Mouse (Mus musculus) limb, embryonic 13.5 days (tissue): ENCODE measurements around the gene Slc9a3r1. TPM values are rescaled to one million over a fixed set of nuclear protein-coding genes. Genes with fewer than 3 reads are reported as not detected.

Experiments used
- ATAC-seq: fragments of 200-750 bp; cut with Nextera tagmentation; 2 replicates; pipeline ENCODE4 v1.8.0; 2017; ENCODE audit warnings: low read depth, moderate number of reproducible peaks, moderate TSS enrichment; ENCODE audit not compliant: low FRiP score
- H3K27ac ChIP-seq: fragments of 300-500 bp; sonication (generic); 2 replicates; pipeline ENCODE4 v1.5.1; 2015; ENCODE audit warnings: inconsistent platforms, mild to moderate bottlenecking, moderate library complexity
- H3K27me3 ChIP-seq: fragments of 300-500 bp; sonication (generic); 2 replicates; pipeline ENCODE4 v1.6.1; 2015; ENCODE audit warnings: mild to moderate bottlenecking, inconsistent platforms
- H3K36me3 ChIP-seq: fragments of 300-500 bp; sonication (generic); 2 replicates; pipeline ENCODE4 v1.6.1; 2015; ENCODE audit warnings: inconsistent platforms, mild to moderate bottlenecking, moderate library complexity
- H3K4me1 ChIP-seq: fragments of 300-500 bp; sonication (generic); 2 replicates; pipeline ENCODE4 v1.6.1; 2015; ENCODE audit warnings: inconsistent platforms
- H3K4me2 ChIP-seq: fragments of 300-500 bp; sonication (generic); replicated peaks from 2 replicates; pipeline ENCODE4 v1.6.1; 2015; ENCODE audit warnings: inconsistent platforms, mild to moderate bottlenecking, moderate library complexity
- H3K4me3 ChIP-seq: fragments of 300-500 bp; sonication (generic); 2 replicates; pipeline ENCODE4 v1.5.1; 2015; ENCODE audit warnings: moderate library complexity, mild to moderate bottlenecking, inconsistent platforms
- H3K9ac ChIP-seq: fragments of 300-500 bp; sonication (generic); 2 replicates; pipeline ENCODE4 v1.6.1; 2015; ENCODE audit warnings: mild to moderate bottlenecking, inconsistent platforms
- H3K9me3 ChIP-seq: fragments of 300-500 bp; sonication (generic); 2 replicates; pipeline ENCODE4 v1.6.1; 2016; ENCODE audit warnings: inconsistent platforms
- WGBS: fragments of 180-500 bp; shearing (Covaris S2); methylation state at CpG from one replicate; pipeline ENCODE4 v1.1.7; 2015; 5-methylcytosine and 5-hydroxymethylcytosine counted together
- polyA plus RNA-seq: library from polyadenylated mRNA; unstranded; fragments of >200 nt; fragmentation: Nextera tagmentation; extraction: Ambion mirVana; gene quantifications from 2 replicates; pipeline ENCODE4 v1.2.1, GENCODE M21; 2015

Gene Slc9a3r1
- polyA plus RNA-seq, 1 experiment from 2014 or later, result 23.4 TPM

GRCm38 (mm10) chr11:115200520-115200919, 37.4 kb downstream of the Slc9a3r1 start:
- no peak overlapping the region for H3K4me2 ChIP-seq
- H3K9ac ChIP-seq, result no peak overlapping the region
- WGBS, result 89% methylated on average over 4 of the region's 4 CpGs
- no peak for ATAC-seq
- no peak overlapping the region for H3K27ac ChIP-seq
- H3K9me3 ChIP-seq, result no peaks in the 10 kb centered on the region
- peaks cover 46% of the 10 kb centered on the region for H3K36me3 ChIP-seq
- no peaks in the 10 kb centered on the region for H3K27me3 ChIP-seq
- no peak overlapping the region for H3K4me3 ChIP-seq
- no peaks in the 10 kb centered on the region for H3K4me1 ChIP-seq

- Histone ChIP-seq H3K27ac (no peak overlapping the region), H3K4me3 (no peak overlapping the region), H3K9me3 (no peaks in the 10 kb centered on the region), H3K36me3 (peaks cover 58% of the 10 kb centered on the region), H3K4me2 (no peak overlapping the region), H3K27me3 (peaks cover 6% of the 10 kb centered on the region), H3K9ac (no peak overlapping the region), H3K4me1 (no peaks in the 10 kb centered on the region)
- 11% methylated on average over 12 of the region's 12 CpGs for WGBS
- peak; percentile 72 for ATAC-seq
Observed at GRCm38 (mm10) chr11:115202316-115202715, 39.2 kb downstream of the Slc9a3r1 start.

GRCm38 (mm10) chr11:115202756-115203155, 39.6 kb downstream of the Slc9a3r1 start:
- H3K36me3 ChIP-seq, result peaks cover 54% of the 10 kb centered on the region
- H3K4me3 ChIP-seq, result no peak overlapping the region
- ATAC-seq, result no peak
- WGBS, result 91% methylated on average over 9 of the region's 9 CpGs
- H3K9me3 ChIP-seq, result no peaks in the 10 kb centered on the region
- H3K4me2 ChIP-seq, result no peak overlapping the region
- no peak overlapping the region for H3K9ac ChIP-seq
- peaks cover 6% of the 10 kb centered on the region for H3K27me3 ChIP-seq
- no peak overlapping the region for H3K27ac ChIP-seq
- H3K4me1 ChIP-seq, result no peaks in the 10 kb centered on the region

GRCm38 (mm10) chr11:115208126-115208525, 45.0 kb downstream of the Slc9a3r1 start:
- Histone ChIP-seq H3K4me3 (no peak overlapping the region), H3K4me2 (no peak overlapping the region), H3K9ac (no peak overlapping the region), H3K4me1 (no peaks in the 10 kb centered on the region; the same call in 1 of the 2 replicates), H3K27ac (no peak overlapping the region), H3K27me3 (peaks cover 6% of the 10 kb centered on the region), H3K36me3 (peaks cover 48% of the 10 kb centered on the region), H3K9me3 (no peaks in the 10 kb centered on the region)
- 73% methylated on average over 12 of the region's 12 CpGs for WGBS
- no peak for ATAC-seq

DNA sequence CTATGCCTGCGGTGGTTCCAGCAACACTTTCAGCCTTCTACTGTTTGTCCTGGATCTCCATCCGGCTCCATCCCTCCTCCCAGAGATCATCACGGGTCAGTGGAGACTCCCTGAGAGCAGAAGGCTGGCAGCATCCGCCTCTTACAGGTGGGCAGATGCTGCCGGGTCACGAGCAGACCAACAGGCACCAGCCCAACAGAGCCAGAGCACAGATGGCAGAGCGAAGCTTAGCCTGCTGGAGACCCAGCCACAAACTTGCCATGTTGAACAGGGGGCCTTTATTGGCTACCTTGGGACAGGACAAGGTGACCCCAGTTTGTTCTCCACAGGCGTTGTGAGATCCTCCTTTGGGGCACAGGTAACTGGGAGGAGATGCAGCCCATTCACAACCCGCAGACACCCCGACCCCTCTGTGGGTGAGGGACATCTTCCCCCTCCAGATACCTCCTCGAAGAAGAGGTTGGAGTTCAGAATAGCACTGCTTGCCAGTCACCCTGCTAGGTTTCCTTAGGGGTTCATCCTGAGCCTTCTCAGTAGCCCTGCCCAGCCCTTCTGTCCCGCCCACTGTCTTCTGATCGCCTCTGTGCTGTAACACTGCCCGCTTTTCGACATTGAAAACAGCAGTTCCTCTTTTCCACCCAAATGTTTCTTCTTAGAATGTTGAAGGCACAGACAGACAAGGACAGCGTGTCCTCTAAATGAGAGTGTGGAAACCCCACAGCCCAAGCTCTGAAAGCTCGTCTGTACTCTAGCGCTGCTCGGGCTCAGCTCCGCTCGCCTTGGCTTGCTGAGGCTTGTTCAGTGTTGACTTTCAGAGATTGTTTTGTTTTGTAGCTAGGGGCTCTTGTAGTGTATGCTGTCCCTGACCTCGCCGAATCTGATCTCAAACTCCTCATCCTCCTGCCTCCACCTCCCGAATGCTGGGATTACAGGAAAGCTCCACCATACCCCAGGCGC, 45.9 kb downstream of the Slc9a3r1 start:
- Histone ChIP-seq H3K9me3 (no peaks in the 10 kb centered on the region), H3K4me3 (no peak overlapping the region), H3K36me3 (peaks cover 48% of the 10 kb centered on the region), H3K27me3 (peaks cover 6% of the 10 kb centered on the region), H3K4me1 (no peaks in the 10 kb centered on the region; the same call in 1 of the 2 replicates), H3K9ac (no peak overlapping the region; the same call in 1 of the 2 replicates), H3K27ac (no peak overlapping the region), H3K4me2 (no peak overlapping the region)
- no peak for ATAC-seq
- 81% methylated on average over 25 of the region's 25 CpGs for WGBS

- Histone ChIP-seq H3K36me3 (peaks cover 43% of the 10 kb centered on the region), H3K9me3 (no peaks in the 10 kb centered on the region), H3K9ac (peak overlapping the region; percentile 48; the same call in 1 of the 2 replicates), H3K4me2 (no peak overlapping the region), H3K27ac (no peak overlapping the region), H3K27me3 (peaks cover 6% of the 10 kb centered on the region), H3K4me1 (no peaks in the 10 kb centered on the region; the same call in 1 of the 2 replicates), H3K4me3 (no peak overlapping the region)
- no peak for ATAC-seq
- 80% methylated on average over 7 of the region's 7 CpGs for WGBS
Observed at GRCm38 (mm10) chr11:115209958-115210357, 46.8 kb downstream of the Slc9a3r1 start.

GRCm38 (mm10) chr11:115212116-115212515, 49.0 kb downstream of the Slc9a3r1 start:
- H3K4me3 ChIP-seq, result no peak overlapping the region
- peaks cover 1% of the 10 kb centered on the region for H3K4me1 ChIP-seq
- no peaks in the 10 kb centered on the region for H3K27me3 ChIP-seq
- H3K36me3 ChIP-seq, result peaks cover 24% of the 10 kb centered on the region
- WGBS, result 55% methylated on average over 13 of the region's 13 CpGs
- H3K9ac ChIP-seq, result no peak overlapping the region
- ATAC-seq, result no peak
- no peak overlapping the region for H3K4me2 ChIP-seq
- H3K9me3 ChIP-seq, result no peaks in the 10 kb centered on the region
- H3K27ac ChIP-seq, result no peak overlapping the region

- 0 out of 2 replicates have a peak, but pooled peaks have one; percentile 11 for ATAC-seq
- 16% methylated on average over 5 of the region's 5 CpGs for WGBS
- peaks cover 3% of the 10 kb centered on the region; the same call in 1 of the 2 replicates for H3K36me3 ChIP-seq
- no peak overlapping the region for H3K4me2 ChIP-seq
- peaks cover 12% of the 10 kb centered on the region for H3K4me1 ChIP-seq
- no peak overlapping the region for H3K4me3 ChIP-seq
- no peaks in the 10 kb centered on the region for H3K9me3 ChIP-seq
- no peak overlapping the region for H3K9ac ChIP-seq
- no peak overlapping the region for H3K27ac ChIP-seq
- H3K27me3 ChIP-seq, result peaks cover 11% of the 10 kb centered on the region; the same call in 1 of the 2 replicates
Observed at GRCm38 (mm10) chr11:115215123-115215522, 52.0 kb downstream of the Slc9a3r1 start.

- H3K27me3 ChIP-seq, result peaks cover 19% of the 10 kb centered on the region
- H3K9ac ChIP-seq, result no peak overlapping the region
- H3K4me1 ChIP-seq, result peaks cover 25% of the 10 kb centered on the region
- no peak for ATAC-seq
- H3K9me3 ChIP-seq, result no peaks in the 10 kb centered on the region
- no peak overlapping the region for H3K4me3 ChIP-seq
- no peak overlapping the region for H3K4me2 ChIP-seq
- H3K27ac ChIP-seq, result no peak overlapping the region; the same call in 1 of the 2 replicates
- WGBS, result 55% methylated on average over 18 of the region's 18 CpGs
- H3K36me3 ChIP-seq, result peaks cover 2% of the 10 kb centered on the region; the same call in 1 of the 2 replicates
Observed at GRCm38 (mm10) chr11:115217439-115218410, 54.6 kb downstream of the Slc9a3r1 start.

DNA sequence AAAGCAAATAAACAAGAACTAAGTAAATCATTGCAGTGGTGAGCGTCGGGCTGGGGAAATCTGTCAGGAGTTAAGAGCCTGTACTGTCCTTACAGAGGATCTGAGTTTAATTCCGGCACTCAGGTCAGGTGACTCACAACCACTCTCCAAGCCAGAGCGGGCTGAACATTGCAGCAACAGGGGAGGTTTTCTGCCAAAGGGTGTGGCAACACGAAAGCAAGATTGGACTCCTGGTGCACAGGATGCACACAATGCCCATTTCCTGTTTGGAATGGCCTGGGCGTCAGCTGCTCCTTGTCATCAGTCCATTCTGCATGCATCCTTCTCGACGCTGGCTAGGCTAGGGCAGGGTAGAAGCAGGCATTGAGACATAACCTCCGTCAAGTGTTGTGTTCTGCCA, 56.1 kb downstream of the Slc9a3r1 start:
- Histone ChIP-seq H3K4me2 (no peak overlapping the region), H3K4me1 (peaks cover 37% of the 10 kb centered on the region), H3K27me3 (peaks cover 33% of the 10 kb centered on the region), H3K27ac (no peak overlapping the region), H3K4me3 (no peak overlapping the region), H3K9me3 (no peaks in the 10 kb centered on the region), H3K36me3 (peaks cover 2% of the 10 kb centered on the region; the same call in 1 of the 2 replicates), H3K9ac (no peak overlapping the region)
- ATAC-seq, result no peak
- WGBS, result 57% methylated on average over 9 of the region's 9 CpGs

GRCm38 (mm10) chr11:115219685-115220084, 56.5 kb downstream of the Slc9a3r1 start:
- Histone ChIP-seq H3K27me3 (peaks cover 35% of the 10 kb centered on the region), H3K36me3 (peaks cover 2% of the 10 kb centered on the region; the same call in 1 of the 2 replicates), H3K4me2 (no peak overlapping the region), H3K9me3 (no peaks in the 10 kb centered on the region), H3K4me1 (peaks cover 37% of the 10 kb centered on the region), H3K4me3 (no peak overlapping the region), H3K9ac (no peak overlapping the region), H3K27ac (no peak overlapping the region)
- no peak for ATAC-seq
- 91% methylated on average over 10 of the region's 10 CpGs for WGBS
